Mouse (Mus musculus) activated CD4-positive, CD25-positive, alpha-beta regulatory T cell, adult 4 months (primary cell): ENCODE measurements around the gene AI837181. TPM values are rescaled to one million over a fixed set of nuclear protein-coding genes. Genes with fewer than 3 reads are reported as not detected.

Experiments
- ATAC-seq: one replicate; pipeline ENCODE4 v1.8.0; 2017
- polyA plus RNA-seq, 2 experiments: library from polyadenylated mRNA; unstranded; fragments of 100-300 nt; shearing (Covaris generic); gene quantifications; one replicate each; pipeline ENCODE4 v1.2.1; 2017

The AI837181 gene
- polyA plus RNA-seq, 2 experiments from 2014 or later, result 17.6 to 18.6 TPM

- no peak for ATAC-seq
These were observed 23.6 kb downstream of the AI837181 start for GRCm38 (mm10) chr19:5448354-5449150.

- ATAC-seq, result no peak
These were observed 24.7 kb downstream of the AI837181 start for GRCm38 (mm10) chr19:5449673-5450072.

- no peak for ATAC-seq
These were observed 26.8 kb downstream of the AI837181 start for GRCm38 (mm10) chr19:5451766-5452165.

GRCm38 (mm10) chr19:5455037-5455436 lies 30.1 kb downstream of the AI837181 start:
- no peak for ATAC-seq

- ATAC-seq, result no peak
These were observed 30.6 kb downstream of the AI837181 start for GRCm38 (mm10) chr19:5455568-5455967.

- ATAC-seq, result no peak
These were observed 31.4 kb downstream of the AI837181 start for GRCm38 (mm10) chr19:5456241-5456921.

- ATAC-seq, result peak; percentile 77
These were observed 32.2 kb downstream of the AI837181 start for GRCm38 (mm10) chr19:5456922-5457745.

- no peak for ATAC-seq
These were observed 33.0 kb downstream of the AI837181 start, which contains the start of gene Ccdc85b for GRCm38 (mm10) chr19:5457746-5458442. Ccdc85b (minus strand) TSS chr19:5457894.

GRCm38 (mm10) chr19:5459019-5459418 lies 34.1 kb downstream of the AI837181 start:
- no peak for ATAC-seq

GRCm38 (mm10) chr19:5459896-5460295 lies 35.0 kb downstream of the AI837181 start:
- no peak for ATAC-seq

GRCm38 (mm10) chr19:5460465-5460911 lies 35.5 kb downstream of the AI837181 start, which contains the start of gene Fibp:
Fibp (plus strand) TSS chr19:5460615.
- peak; percentile 72 for ATAC-seq

GRCm38 (mm10) chr19:5461411-5461810 lies 36.5 kb downstream of the AI837181 start:
- no peak for ATAC-seq

GRCm38 (mm10) chr19:5463212-5463611 lies 38.3 kb downstream of the AI837181 start:
- no peak for ATAC-seq

GRCm38 (mm10) chr19:5463791-5464562 lies 39.0 kb downstream of the AI837181 start:
- ATAC-seq, result no peak

- ATAC-seq, result no peak
These were observed 40.1 kb downstream of the AI837181 start for GRCm38 (mm10) chr19:5465037-5465436.

- no peak for ATAC-seq
These were observed 42.1 kb downstream of the AI837181 start for GRCm38 (mm10) chr19:5466916-5467500.

- ATAC-seq, result peak; percentile 74
These were observed 43.4 kb downstream of the AI837181 start, which contains the start of gene Ctsw for GRCm38 (mm10) chr19:5468374-5468773. Ctsw (minus strand) TSS chr19:5468507.

GRCm38 (mm10) chr19:5471846-5472245 lies 46.9 kb downstream of the AI837181 start:
- ATAC-seq, result no peak

GRCm38 (mm10) chr19:5472857-5473256 lies 47.9 kb downstream of the AI837181 start:
- ATAC-seq, result no peak

GRCm38 (mm10) chr19:5473720-5474119 lies 48.8 kb downstream of the AI837181 start, which contains the start of gene Efemp2:
Efemp2 (plus strand) TSS chr19:5473954.
- no peak for ATAC-seq
